Mouse (Mus musculus): Measurements from ENCODE around the gene Ghr. TPM values are rescaled to one million over a fixed set of nuclear protein-coding genes. Genes with fewer than 3 reads are reported as not detected.

Gene Ghr
- polyA plus RNA-seq, 1 experiment from 2014 or later: 15.2 TPM

GRCm38 (mm10) chr15:3295986-3296385, 287.3 kb downstream of the Ghr start:
- ATAC-seq (ENCODE audit: low read depth): no peak
- no peak overlapping the region for H3K27ac ChIP-seq (replicated peaks)
- no peaks in the 10 kb centered on the region for H3K36me3 ChIP-seq
- H3K27me3 ChIP-seq: no peaks in the 10 kb centered on the region
- H3K9me3 ChIP-seq: no peaks in the 10 kb centered on the region
- H3K4me1 ChIP-seq (replicated peaks): no peaks in the 10 kb centered on the region
- H3K4me2 ChIP-seq: no peak overlapping the region
- no peak overlapping the region for H3K9ac ChIP-seq
- 82% methylated on average over 1 of the region's 1 CpGs for WGBS
- H3K4me3 ChIP-seq: no peak overlapping the region

- H3K27me3 ChIP-seq: no peaks in the 10 kb centered on the region
- 81% methylated on average over 1 of the region's 1 CpGs for WGBS
These were observed 289.8 kb downstream of the Ghr start for GRCm38 (mm10) chr15:3293477-3293876.

GRCm38 (mm10) chr15:3290435-3290834, 292.9 kb downstream of the Ghr start:
- ATAC-seq (ENCODE audit: low read depth): no peak
- H3K4me2 ChIP-seq: no peak overlapping the region
- H3K9me3 ChIP-seq: no peaks in the 10 kb centered on the region
- H3K4me3 ChIP-seq: no peak overlapping the region
- H3K9ac ChIP-seq: no peak overlapping the region
- H3K27me3 ChIP-seq: no peaks in the 10 kb centered on the region
- 88% methylated on average over 3 of the region's 3 CpGs for WGBS
- no peaks in the 10 kb centered on the region for H3K4me1 ChIP-seq (replicated peaks)
- H3K36me3 ChIP-seq: no peaks in the 10 kb centered on the region
- no peak overlapping the region for H3K27ac ChIP-seq (replicated peaks)

More at GRCm38 (mm10) chr15:3293477-3293876, 289.8 kb downstream of the Ghr start:
- Histone ChIP-seq H3K36me3 (no peaks in the 10 kb centered on the region), H3K4me2 (no peak overlapping the region), H3K27ac (replicated peaks) (no peak overlapping the region), H3K4me3 (no peak overlapping the region), H3K9ac (no peak overlapping the region), H3K4me1 (replicated peaks) (no peaks in the 10 kb centered on the region), H3K9me3 (no peaks in the 10 kb centered on the region)
- ATAC-seq (ENCODE audit: low read depth): no peak

- no peaks in the 10 kb centered on the region for H3K27me3 ChIP-seq
- H3K27ac ChIP-seq (replicated peaks): no peak overlapping the region
- ATAC-seq (ENCODE audit: low read depth): no peak
- no peak overlapping the region for H3K4me3 ChIP-seq
- H3K9me3 ChIP-seq: no peaks in the 10 kb centered on the region
- H3K36me3 ChIP-seq: no peaks in the 10 kb centered on the region
- no peak overlapping the region for H3K9ac ChIP-seq
- no peaks in the 10 kb centered on the region for H3K4me1 ChIP-seq (replicated peaks)
- no peak overlapping the region for H3K4me2 ChIP-seq
These were observed 297.3 kb downstream of the Ghr start for GRCm38 (mm10) chr15:3286032-3286431.

GRCm38 (mm10) chr15:3281737-3282136, 301.6 kb downstream of the Ghr start:
- Histone ChIP-seq H3K4me2 (no peak overlapping the region), H3K27me3 (no peaks in the 10 kb centered on the region), H3K9ac (no peak overlapping the region), H3K4me1 (replicated peaks) (no peaks in the 10 kb centered on the region), H3K27ac (replicated peaks) (no peak overlapping the region), H3K4me3 (no peak overlapping the region), H3K9me3 (no peaks in the 10 kb centered on the region), H3K36me3 (peaks cover 5% of the 10 kb centered on the region; the same call in 1 of the 2 replicates)
- WGBS: 78% methylated on average over 1 of the region's 1 CpGs
- no peak for ATAC-seq (ENCODE audit: low read depth)

GRCm38 (mm10) chr15:3281216-3281615, 302.1 kb downstream of the Ghr start:
- Histone ChIP-seq H3K36me3 (peaks cover 5% of the 10 kb centered on the region; the same call in 1 of the 2 replicates), H3K4me2 (no peak overlapping the region), H3K27me3 (no peaks in the 10 kb centered on the region), H3K9me3 (no peaks in the 10 kb centered on the region), H3K4me3 (no peak overlapping the region), H3K9ac (no peak overlapping the region), H3K4me1 (replicated peaks) (no peaks in the 10 kb centered on the region), H3K27ac (replicated peaks) (no peak overlapping the region)
- no peak for ATAC-seq (ENCODE audit: low read depth)

- no peak for ATAC-seq (ENCODE audit: low read depth)
- Histone ChIP-seq H3K27ac (replicated peaks) (no peak overlapping the region), H3K27me3 (no peaks in the 10 kb centered on the region), H3K4me1 (replicated peaks) (no peaks in the 10 kb centered on the region), H3K9me3 (no peaks in the 10 kb centered on the region), H3K36me3 (peaks cover 7% of the 10 kb centered on the region; the same call in 1 of the 2 replicates), H3K4me2 (no peak overlapping the region), H3K4me3 (no peak overlapping the region), H3K9ac (no peak overlapping the region)
- WGBS: 83% methylated on average over 7 of the region's 7 CpGs
These were observed 304.1 kb downstream of the Ghr start for GRCm38 (mm10) chr15:3279242-3279641.

- Histone ChIP-seq H3K27ac (replicated peaks) (no peak overlapping the region), H3K9ac (no peak overlapping the region), H3K4me1 (replicated peaks) (no peaks in the 10 kb centered on the region), H3K9me3 (no peaks in the 10 kb centered on the region), H3K36me3 (peaks cover 7% of the 10 kb centered on the region; the same call in 1 of the 2 replicates), H3K4me2 (no peak overlapping the region), H3K27me3 (no peaks in the 10 kb centered on the region), H3K4me3 (no peak overlapping the region)
- no peak for ATAC-seq (ENCODE audit: low read depth)
- WGBS: 80% methylated on average over 2 of the region's 2 CpGs
These were observed 305.9 kb downstream of the Ghr start for GRCm38 (mm10) chr15:3277391-3277790.

GRCm38 (mm10) chr15:3273191-3273590, 310.1 kb downstream of the Ghr start:
- 0 out of 2 replicates have a peak overlapping the region, but pooled peaks have one; percentile 38 for H3K4me3 ChIP-seq
- H3K36me3 ChIP-seq: 0 out of 2 replicates have a peak, but pooled peaks cover 3% of the 10 kb centered on the region
- peaks cover 9% of the 10 kb centered on the region for H3K4me1 ChIP-seq (replicated peaks)
- no peak overlapping the region for H3K9ac ChIP-seq
- H3K27ac ChIP-seq (replicated peaks): no peak overlapping the region
- 88% methylated on average over 1 of the region's 1 CpGs for WGBS
- H3K27me3 ChIP-seq: no peaks in the 10 kb centered on the region
- ATAC-seq (ENCODE audit: low read depth): no peak
- H3K9me3 ChIP-seq: no peaks in the 10 kb centered on the region
- peak overlapping the region; percentile 48 for H3K4me2 ChIP-seq

- H3K4me1 ChIP-seq (replicated peaks): peaks cover 9% of the 10 kb centered on the region
- no peak overlapping the region for H3K27ac ChIP-seq (replicated peaks)
- ATAC-seq (ENCODE audit: low read depth): peak; percentile 45; the same call in 1 of the 2 replicates
- H3K27me3 ChIP-seq: no peaks in the 10 kb centered on the region
- peak overlapping the region; percentile 63 for H3K9ac ChIP-seq
- no peaks in the 10 kb centered on the region for H3K9me3 ChIP-seq
- H3K36me3 ChIP-seq: 0 out of 2 replicates have a peak, but pooled peaks cover 3% of the 10 kb centered on the region
- peak overlapping the region; percentile 48 for H3K4me2 ChIP-seq
- whole genome bisulfite sequencing: 20% methylated on average over 6 of the region's 6 CpGs
- peak overlapping the region; percentile 38 for H3K4me3 ChIP-seq
These were observed 312.1 kb downstream of the Ghr start for GRCm38 (mm10) chr15:3271216-3271615.

- H3K9me3 ChIP-seq: no peaks in the 10 kb centered on the region
- peak overlapping the region; percentile 38 for H3K4me3 ChIP-seq
- peak overlapping the region; percentile 48 for H3K4me2 ChIP-seq
- H3K4me1 ChIP-seq (replicated peaks): peaks cover 9% of the 10 kb centered on the region
- H3K9ac ChIP-seq: 0 out of 2 replicates have a peak overlapping the region, but pooled peaks have one; percentile 32
- H3K27me3 ChIP-seq: no peaks in the 10 kb centered on the region
- ATAC-seq (ENCODE audit: low read depth): peak; percentile 82
- WGBS: under 1% methylated on average over 12 of the region's 12 CpGs
- H3K27ac ChIP-seq (replicated peaks): peak overlapping the region; percentile 61; the same call in 1 of the 2 replicates
- no peaks in the 10 kb centered on the region for H3K36me3 ChIP-seq
These were observed 312.6 kb downstream of the Ghr start for GRCm38 (mm10) chr15:3270646-3271077.

GRCm38 (mm10) chr15:3269996-3270645, 313.2 kb downstream of the Ghr start:
- Histone ChIP-seq H3K4me1 (replicated peaks) (peaks cover 9% of the 10 kb centered on the region), H3K27ac (replicated peaks) (peak overlapping the region; percentile 61; the same call in 1 of the 2 replicates), H3K9ac (no peak overlapping the region), H3K9me3 (no peaks in the 10 kb centered on the region), H3K4me3 (0 out of 2 replicates have a peak overlapping the region, but pooled peaks have one; percentile 38), H3K4me2 (peak overlapping the region; percentile 48), H3K27me3 (no peaks in the 10 kb centered on the region), H3K36me3 (no peaks in the 10 kb centered on the region)
- 13% methylated on average over 6 of the region's 6 CpGs for WGBS
- ATAC-seq (ENCODE audit: low read depth): peak; percentile 17; the same call in 1 of the 2 replicates
